Mouse (Mus musculus) liver, postnatal 0 days (tissue): Measurements from ENCODE around the gene Gdpd1. TPM values are rescaled to one million over a fixed set of nuclear protein-coding genes. Genes with fewer than 3 reads are reported as not detected.
"Not testable (repeated sequence)": the region's sequence is repeated elsewhere in the genome, so short reads cannot be mapped to it uniquely, and the experiment has no call there.

Experiments used
- ATAC-seq: fragments of 200-750 bp; cut with Nextera tagmentation; 2 replicates; pipeline ENCODE4 v1.8.0; 2017; ENCODE audit warnings: mild to moderate bottlenecking, moderate library complexity
- DNase-seq: peaks from one replicate; pipeline ENCODE4 v3.0.0-alpha.2; 2016
- H3K27ac ChIP-seq: fragments of 300-500 bp; sonication (generic); 2 replicates; pipeline ENCODE4 v1.5.1; 2014; ENCODE audit warnings: antibody characterized with exemption, moderate library complexity, mild to moderate bottlenecking, low read depth
- H3K27me3 ChIP-seq: fragments of 300-500 bp; sonication (generic); 2 replicates; pipeline ENCODE4 v1.6.1; 2014; ENCODE audit warnings: low read length, control low read depth, mixed read lengths; ENCODE audit not compliant: insufficient read depth
- H3K36me3 ChIP-seq: fragments of 300-500 bp; sonication (generic); replicated peaks from 2 replicates; pipeline ENCODE4 v1.6.1; 2014; ENCODE audit warnings: mild to moderate bottlenecking, control low read depth, low read length, moderate library complexity, mixed read lengths; ENCODE audit not compliant: insufficient read depth
- H3K4me1 ChIP-seq: fragments of 300-500 bp; sonication (generic); 2 replicates; pipeline ENCODE4 v1.6.1; 2014; ENCODE audit warnings: antibody characterized with exemption, mild to moderate bottlenecking, control low read depth; ENCODE audit not compliant: insufficient read depth
- H3K4me2 ChIP-seq: fragments of 300-500 bp; sonication (generic); 2 replicates; pipeline ENCODE4 v1.6.1; 2014; ENCODE audit warnings: low read depth, mild to moderate bottlenecking, low read length, moderate library complexity, mixed read lengths
- H3K4me3 ChIP-seq: fragments of 300-500 bp; sonication (generic); 2 replicates; pipeline ENCODE4 v1.5.1; 2014; ENCODE audit warnings: low read depth, low read length
- H3K9ac ChIP-seq: fragments of 300-500 bp; sonication (generic); replicated peaks from 2 replicates; pipeline ENCODE4 v1.6.1; 2014; ENCODE audit warnings: mild to moderate bottlenecking, moderate library complexity
- H3K9me3 ChIP-seq: fragments of 300-500 bp; sonication (generic); 2 replicates; pipeline ENCODE4 v1.6.1; 2016; ENCODE audit warnings: mild to moderate bottlenecking, control low read depth, low read length, mixed read lengths
- CTCF ChIP-seq: sonication (generic); IDR thresholded peaks from 2 replicates; pipeline ENCODE4 v1.5.1; 2016; ENCODE audit warnings: antibody characterized with exemption, low read depth
- EP300 ChIP-seq: IDR thresholded peaks from 2 replicates; pipeline ENCODE4 v1.6.1; 2016; ENCODE audit warnings: antibody characterized with exemption, low read depth, mild to moderate bottlenecking
- WGBS: fragments of 180-500 bp; shearing (Covaris S2); extraction: QIAGEN DNeasy Blood & Tissue Kit; methylation state at CpG from one replicate; pipeline ENCODE4 v1.1.7; 2014; ENCODE audit not compliant: insufficient replicate concordance; 5-methylcytosine and 5-hydroxymethylcytosine counted together
- polyA plus RNA-seq: library from polyadenylated mRNA; unstranded; fragments of >200 nt; fragmentation: Nextera tagmentation; extraction: Ambion mirVana; gene quantifications from 2 replicates; pipeline ENCODE4 v1.2.1, GENCODE M21; 2015

Gene Gdpd1
- polyA plus RNA-seq, 1 experiment from 2014 or later: 2.7 TPM

DNA sequence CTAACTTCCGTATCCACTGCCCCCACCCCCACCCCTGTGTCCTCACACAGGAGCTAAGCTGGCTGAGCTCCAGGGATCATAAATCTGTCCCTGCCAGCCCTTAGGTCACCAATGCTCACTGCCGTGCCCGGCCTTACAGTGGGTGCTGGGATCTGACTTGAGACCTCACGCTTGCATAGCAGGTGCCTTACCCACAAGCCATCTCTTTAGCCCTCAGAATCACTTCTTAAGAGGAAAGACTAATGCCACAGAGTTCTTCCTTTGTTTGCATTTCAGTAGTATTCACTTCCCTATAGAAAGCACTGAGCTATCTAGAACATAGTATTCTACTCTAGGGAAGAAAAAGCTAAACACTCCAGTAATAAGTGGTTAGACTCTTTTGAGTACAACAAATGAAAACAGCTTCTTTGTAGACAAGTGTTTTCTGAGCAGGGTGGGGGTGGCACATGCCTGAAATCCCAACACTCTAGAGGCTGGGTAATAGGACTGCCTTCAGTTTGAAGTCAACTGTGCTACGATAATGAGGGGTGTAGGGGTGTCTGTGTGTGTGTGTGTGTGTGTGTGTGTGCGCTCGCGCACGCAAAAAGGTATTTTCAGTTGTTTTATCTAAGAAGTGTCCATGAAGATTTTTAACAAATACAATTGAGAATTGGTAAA lies 34.4 kb downstream of the Gdpd1 start:
- Histone ChIP-seq H3K9ac (no peak overlapping the region), H3K9me3 (no peaks in the 10 kb centered on the region), H3K4me1 (0 out of 2 replicates have a peak, but pooled peaks cover 2% of the 10 kb centered on the region), H3K4me3 (no peak overlapping the region), H3K4me2 (no peak overlapping the region), H3K27me3 (no peaks in the 10 kb centered on the region), H3K36me3 (no peaks in the 10 kb centered on the region), H3K27ac (no peak overlapping the region; the same call in 1 of the 2 replicates)
- DNase-seq (peak; percentile 24), ATAC-seq (peak; percentile 31; the same call in 1 of the 2 replicates)
- TF ChIP-seq CTCF (no peak), EP300 (no peak)
- 64% methylated on average over 9 of the region's 9 CpGs for WGBS

- TF ChIP-seq CTCF: peak; percentile 39
- TF ChIP-seq EP300: no peak
- Histone ChIP-seq H3K36me3 (no peaks in the 10 kb centered on the region), H3K9ac (no peak overlapping the region), H3K9me3 (no peaks in the 10 kb centered on the region), H3K27me3 (no peaks in the 10 kb centered on the region), H3K4me3 (no peak overlapping the region), H3K27ac (no peak overlapping the region), H3K4me2 (no peak overlapping the region), H3K4me1 (0 out of 2 replicates have a peak, but pooled peaks cover 2% of the 10 kb centered on the region)
- DNase-seq (no peak), ATAC-seq (no peak)
- WGBS: 76% methylated on average over 4 of the region's 4 CpGs
These were observed 37.7 kb downstream of the Gdpd1 start for GRCm38 (mm10) chr11:87036180-87036579.

- H3K9ac ChIP-seq: no peak overlapping the region
- H3K27ac ChIP-seq: no peak overlapping the region
- no peaks in the 10 kb centered on the region for H3K27me3 ChIP-seq
- WGBS: 79% methylated on average over 3 of the region's 3 CpGs
- TF ChIP-seq EP300 (no peak), CTCF (no peak)
- no peaks in the 10 kb centered on the region for H3K36me3 ChIP-seq
- H3K9me3 ChIP-seq: no peaks in the 10 kb centered on the region
- H3K4me1 ChIP-seq: 0 out of 2 replicates have a peak, but pooled peaks cover 9% of the 10 kb centered on the region
- no peak overlapping the region for H3K4me2 ChIP-seq
- no peak overlapping the region for H3K4me3 ChIP-seq
- ATAC-seq: no peak
- no peak for DNase-seq
These were observed 45.6 kb downstream of the Gdpd1 start for GRCm38 (mm10) chr11:87028212-87028611.

GRCm38 (mm10) chr11:87026096-87026875 lies 47.6 kb downstream of the Gdpd1 start:
- peak overlapping the region; percentile 64 for H3K27ac ChIP-seq
- no peak for ATAC-seq

DNA sequence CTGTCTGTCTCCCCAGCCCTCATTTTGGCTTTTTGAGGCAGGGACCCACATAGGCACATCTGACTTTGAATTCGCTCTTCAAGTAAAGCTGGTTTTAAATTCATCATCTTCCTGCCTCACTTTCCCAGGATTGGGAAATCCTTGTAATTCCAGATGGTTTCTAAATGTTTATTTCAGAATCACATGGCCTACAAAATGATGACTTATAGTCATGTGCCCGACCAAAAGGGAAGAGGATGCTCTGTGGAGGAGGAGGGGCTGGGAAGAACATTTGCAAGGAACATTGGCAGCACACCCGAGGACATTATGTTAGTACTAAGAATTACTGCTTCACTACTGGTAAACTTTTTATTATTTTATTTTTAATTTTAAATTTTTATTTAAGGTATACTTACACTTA lies 48.5 kb downstream of the Gdpd1 start:
- Histone ChIP-seq H3K9me3 (no peaks in the 10 kb centered on the region), H3K4me2 (no peak overlapping the region), H3K4me1 (0 out of 2 replicates have a peak, but pooled peaks cover 9% of the 10 kb centered on the region), H3K27me3 (no peaks in the 10 kb centered on the region), H3K4me3 (no peak overlapping the region), H3K36me3 (no peaks in the 10 kb centered on the region), H3K27ac (peak overlapping the region; percentile 48; the same call in 1 of the 2 replicates), H3K9ac (no peak overlapping the region)
- ATAC-seq (no peak), DNase-seq (no peak)
- TF ChIP-seq EP300 (no peak), CTCF (no peak)
- WGBS: 51% methylated on average over 3 of the region's 3 CpGs

More at GRCm38 (mm10) chr11:87026096-87026875, 47.6 kb downstream of the Gdpd1 start:
- no peak overlapping the region for H3K4me3 ChIP-seq
- H3K27me3 ChIP-seq: no peaks in the 10 kb centered on the region
- H3K4me1 ChIP-seq: 0 out of 2 replicates have a peak, but pooled peaks cover 9% of the 10 kb centered on the region
- no peak for DNase-seq
- H3K9me3 ChIP-seq: no peaks in the 10 kb centered on the region
- no peak for TF ChIP-seq EP300
- no peak for TF ChIP-seq CTCF
- WGBS: 62% methylated on average over 9 of the region's 9 CpGs
- no peaks in the 10 kb centered on the region for H3K36me3 ChIP-seq
- H3K4me2 ChIP-seq: no peak overlapping the region
- H3K9ac ChIP-seq: no peak overlapping the region

DNA sequence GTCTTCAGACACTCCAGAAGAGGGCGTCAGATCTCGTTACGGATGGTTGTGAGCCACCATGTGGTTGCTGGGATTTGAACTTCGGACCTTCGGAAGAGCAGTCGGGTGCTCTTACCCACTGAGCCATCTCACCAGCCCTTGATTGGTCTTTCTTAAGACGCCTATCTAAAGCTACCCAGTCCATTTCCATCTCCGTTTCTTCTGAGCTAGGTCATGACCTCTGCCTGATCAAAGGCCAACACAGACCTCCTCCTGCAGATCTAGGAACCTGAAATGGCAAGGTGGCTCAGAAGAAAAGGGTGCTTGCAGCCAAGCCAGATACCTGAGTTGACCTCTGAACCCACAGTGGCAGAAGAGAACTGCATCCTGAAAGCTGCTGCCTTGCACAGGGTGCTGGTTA lies 50.6 kb downstream of the Gdpd1 start:
- H3K4me2 ChIP-seq, H3K36me3 ChIP-seq, ATAC-seq, H3K9me3 ChIP-seq, H3K4me3 ChIP-seq, DNase-seq, H3K27ac ChIP-seq, H3K4me1 ChIP-seq, H3K9ac ChIP-seq, H3K27me3 ChIP-seq: not testable (repeated sequence)
- 79% methylated on average over 8 of the region's 8 CpGs for WGBS
